Mouse (Mus musculus) liver, embryonic 16.5 days (tissue): ENCODE results near the gene Lhx6. TPM values are rescaled to one million over a fixed set of nuclear protein-coding genes. Genes with fewer than 3 reads are reported as not detected.

ENCODE experiments used
- ATAC-seq: fragments of 200-750 bp; cut with Nextera tagmentation; 2 replicates; pipeline ENCODE4 v1.8.0; 2017; ENCODE audit warnings: low read depth, mild to moderate bottlenecking, moderate number of reproducible peaks, moderate library complexity
- H3K27ac ChIP-seq: fragments of 300-500 bp; sonication (generic); 2 replicates; pipeline ENCODE4 v1.5.1; 2014; ENCODE audit warnings: mild to moderate bottlenecking, low read length
- H3K27me3 ChIP-seq: fragments of 300-500 bp; sonication (generic); 2 replicates; pipeline ENCODE4 v1.6.1; 2014; ENCODE audit warnings: low read depth, low read length, mixed read lengths; ENCODE audit not compliant: control insufficient read depth, insufficient read depth
- H3K36me3 ChIP-seq: fragments of 300-500 bp; sonication (generic); 2 replicates; pipeline ENCODE4 v1.6.1; 2014; ENCODE audit warnings: mild to moderate bottlenecking; ENCODE audit not compliant: control insufficient read depth, insufficient read depth
- H3K4me1 ChIP-seq: fragments of 300-500 bp; sonication (generic); 2 replicates; pipeline ENCODE4 v1.6.1; 2014; ENCODE audit warnings: low read depth, low read length, mixed read lengths; ENCODE audit not compliant: control insufficient read depth
- H3K4me2 ChIP-seq: fragments of 300-500 bp; sonication (generic); 2 replicates; pipeline ENCODE4 v1.6.1; 2014; ENCODE audit warnings: low read depth, low read length, mixed read lengths
- H3K4me3 ChIP-seq: fragments of 300-500 bp; sonication (generic); 2 replicates; pipeline ENCODE4 v1.5.1; 2014; ENCODE audit warnings: low read depth, mild to moderate bottlenecking, low read length
- H3K9ac ChIP-seq: fragments of 300-500 bp; sonication (generic); 2 replicates; pipeline ENCODE4 v1.6.1; 2014; ENCODE audit warnings: low read depth, low read length
- H3K9me3 ChIP-seq: fragments of 300-500 bp; sonication (generic); replicated peaks from 2 replicates; pipeline ENCODE4 v1.6.1; 2016; ENCODE audit warnings: low read length; ENCODE audit not compliant: control insufficient read depth
- whole genome bisulfite sequencing: fragments of 180-500 bp; shearing (Covaris S2); extraction: QIAGEN DNeasy Blood & Tissue Kit; methylation state at CpG from one replicate; pipeline ENCODE4 v1.1.7; 2014; ENCODE audit not compliant: insufficient replicate concordance; 5-methylcytosine and 5-hydroxymethylcytosine counted together
- polyA plus RNA-seq: library from polyadenylated mRNA; unstranded; fragments of >200 nt; fragmentation: Nextera tagmentation; extraction: Ambion mirVana; gene quantifications from 2 replicates; pipeline ENCODE4 v1.2.1, GENCODE M21; 2015

Gene Lhx6
- polyA plus RNA-seq, 1 experiment from 2014 or later = 0.53 TPM

GRCm38 (mm10) chr2:36082802-36083580, 22.2 kb downstream of the Lhx6 start:
- Histone ChIP-seq H3K4me2 (no peak overlapping the region), H3K9me3 (no peaks in the 10 kb centered on the region), H3K4me1 (no peaks in the 10 kb centered on the region; the same call in 1 of the 2 replicates), H3K4me3 (no peak overlapping the region), H3K27ac (no peak overlapping the region; the same call in 1 of the 2 replicates), H3K36me3 (no peaks in the 10 kb centered on the region), H3K9ac (no peak overlapping the region), H3K27me3 (peaks cover 11% of the 10 kb centered on the region)
- ATAC-seq = no peak
- WGBS = 54% methylated on average over 9 of the region's 9 CpGs

DNA sequence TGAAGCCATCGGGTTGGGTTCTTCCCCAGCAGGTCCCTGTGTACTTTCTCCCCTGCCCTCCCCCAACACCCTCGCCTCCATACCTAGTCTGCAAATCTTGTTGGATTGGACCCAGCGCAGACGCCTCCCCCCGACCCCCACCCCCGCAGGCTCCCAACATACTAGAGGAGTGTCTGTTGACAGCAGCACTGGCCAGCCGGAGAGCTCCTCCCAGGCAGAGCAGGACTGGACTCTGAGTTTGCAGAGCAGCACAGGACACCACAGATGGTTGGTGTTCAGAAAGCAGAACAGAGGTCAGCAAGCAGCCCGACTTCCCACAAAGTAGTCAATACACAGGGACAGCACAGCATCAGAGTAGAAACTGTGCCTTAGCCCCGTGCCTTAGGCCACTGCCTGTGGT, 23.8 kb downstream of the Lhx6 start:
- 0 out of 2 replicates have a peak overlapping the region, but pooled peaks have one; percentile 8 for H3K4me2 ChIP-seq
- ATAC-seq = peak; percentile 95

GRCm38 (mm10) chr2:36077160-36077761, 27.9 kb downstream of the Lhx6 start:
- Histone ChIP-seq H3K4me2 (no peak overlapping the region), H3K27me3 (no peaks in the 10 kb centered on the region), H3K4me3 (no peak overlapping the region), H3K27ac (no peak overlapping the region), H3K9ac (no peak overlapping the region), H3K4me1 (no peaks in the 10 kb centered on the region; the same call in 1 of the 2 replicates), H3K9me3 (no peaks in the 10 kb centered on the region), H3K36me3 (no peaks in the 10 kb centered on the region)
- no peak for ATAC-seq
- 22% methylated on average over 11 of the region's 11 CpGs for WGBS

More for the DNA sequence above, 23.8 kb downstream of the Lhx6 start:
- H3K36me3 ChIP-seq = no peaks in the 10 kb centered on the region
- 19% methylated on average over 9 of the region's 9 CpGs for WGBS
- H3K4me1 ChIP-seq = no peaks in the 10 kb centered on the region; the same call in 1 of the 2 replicates
- H3K27ac ChIP-seq = peak overlapping the region; percentile 55
- peaks cover 3% of the 10 kb centered on the region; the same call in 1 of the 2 replicates for H3K27me3 ChIP-seq
- H3K9ac ChIP-seq = no peak overlapping the region
- no peaks in the 10 kb centered on the region for H3K9me3 ChIP-seq
- H3K4me3 ChIP-seq = no peak overlapping the region

DNA sequence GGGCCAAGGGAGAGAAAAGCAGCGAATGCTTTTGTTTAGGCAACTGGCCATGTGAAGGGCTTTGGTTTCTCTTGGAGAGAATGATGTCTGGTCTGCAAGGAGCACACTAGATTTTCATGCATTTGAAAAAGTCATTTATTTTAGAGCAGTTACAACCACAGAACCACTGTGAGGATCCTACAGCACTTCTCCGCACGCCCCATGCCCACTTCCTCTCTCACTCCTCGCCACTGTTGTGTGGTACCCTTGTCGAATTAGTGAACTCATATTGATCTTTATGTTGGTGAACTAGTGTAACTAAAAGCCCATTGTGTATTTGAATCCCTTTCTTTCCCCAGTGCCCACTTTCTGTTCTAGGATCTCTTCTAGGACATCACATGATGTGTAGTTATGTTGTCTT, 30.0 kb downstream of the Lhx6 start:
- Histone ChIP-seq H3K9ac (no peak overlapping the region), H3K27ac (no peak overlapping the region), H3K27me3 (no peaks in the 10 kb centered on the region), H3K4me3 (no peak overlapping the region), H3K4me1 (peaks cover 3% of the 10 kb centered on the region; the same call in 1 of the 2 replicates), H3K9me3 (no peaks in the 10 kb centered on the region), H3K4me2 (no peak overlapping the region), H3K36me3 (no peaks in the 10 kb centered on the region)
- no peak for ATAC-seq
- 44% methylated on average over 5 of the region's 5 CpGs for WGBS

GRCm38 (mm10) chr2:36073781-36074180, 31.4 kb downstream of the Lhx6 start:
- Histone ChIP-seq H3K9ac (no peak overlapping the region), H3K27ac (no peak overlapping the region), H3K4me2 (no peak overlapping the region), H3K27me3 (no peaks in the 10 kb centered on the region), H3K4me1 (peaks cover 3% of the 10 kb centered on the region; the same call in 1 of the 2 replicates), H3K36me3 (no peaks in the 10 kb centered on the region), H3K9me3 (no peaks in the 10 kb centered on the region), H3K4me3 (no peak overlapping the region)
- WGBS = 41% methylated on average over 3 of the region's 3 CpGs
- ATAC-seq = no peak

DNA sequence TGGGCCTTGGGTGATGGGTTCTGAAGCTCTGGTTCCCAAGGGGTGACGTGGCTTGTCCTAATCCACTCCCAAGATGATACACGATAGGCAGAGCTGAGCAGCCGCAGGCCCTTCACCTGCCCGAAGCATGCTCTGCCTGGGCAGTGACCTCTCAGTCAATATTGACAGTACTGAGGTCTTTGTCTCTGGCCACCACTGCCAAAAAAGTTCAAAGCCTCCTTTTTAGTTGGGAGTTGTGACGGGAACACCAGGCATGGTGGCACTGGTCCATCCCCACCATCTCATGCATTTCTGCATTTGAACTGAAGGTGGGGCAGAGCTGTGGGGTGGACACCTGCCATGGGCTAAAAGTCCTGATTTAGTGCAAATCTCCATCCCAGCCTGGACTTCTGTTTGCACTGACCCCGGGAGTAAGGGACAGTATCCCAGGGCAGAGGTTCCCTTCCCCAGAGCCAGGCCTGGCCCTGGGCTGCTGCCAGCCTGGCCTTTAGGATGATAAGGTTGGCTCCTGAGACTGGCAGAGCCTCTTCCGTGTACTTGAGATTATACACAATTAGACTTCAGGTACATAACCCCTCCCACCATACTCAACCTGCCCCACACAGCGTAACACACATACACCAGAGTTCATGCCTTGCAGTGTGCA, 33.4 kb downstream of the Lhx6 start:
- H3K27ac ChIP-seq = 0 out of 2 replicates have a peak overlapping the region, but pooled peaks have one; percentile 19
- ATAC-seq = peak; percentile 91

DNA sequence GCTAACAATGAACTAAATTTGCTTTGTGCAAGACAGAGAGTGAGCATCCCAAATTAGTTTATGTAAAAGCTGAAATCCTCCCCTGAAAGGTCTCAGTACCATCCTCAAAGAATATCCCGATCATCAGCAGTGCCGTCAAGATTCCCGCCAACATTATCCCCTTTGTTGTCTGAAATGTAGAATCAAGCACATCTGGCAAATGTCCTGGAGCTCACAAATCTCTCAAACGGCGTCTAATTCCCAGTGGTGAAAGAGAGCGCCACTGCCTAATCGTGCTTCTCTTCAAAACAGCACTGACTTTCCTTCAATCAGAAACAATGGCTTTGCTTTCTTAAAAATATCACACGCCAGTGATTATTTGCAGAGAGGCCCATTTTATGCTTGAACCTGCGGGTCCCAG, 38.1 kb downstream of the Lhx6 start:
- Histone ChIP-seq H3K9me3 (no peaks in the 10 kb centered on the region), H3K27me3 (no peaks in the 10 kb centered on the region), H3K4me1 (peaks cover 3% of the 10 kb centered on the region; the same call in 1 of the 2 replicates), H3K27ac (no peak overlapping the region), H3K9ac (no peak overlapping the region), H3K4me3 (no peak overlapping the region), H3K4me2 (no peak overlapping the region), H3K36me3 (no peaks in the 10 kb centered on the region)
- ATAC-seq = no peak
- WGBS = 67% methylated on average over 9 of the region's 9 CpGs

More for the DNA sequence above, 33.4 kb downstream of the Lhx6 start:
- Histone ChIP-seq H3K9ac (no peak overlapping the region), H3K4me3 (no peak overlapping the region), H3K9me3 (no peaks in the 10 kb centered on the region), H3K27me3 (no peaks in the 10 kb centered on the region), H3K4me2 (no peak overlapping the region), H3K4me1 (peaks cover 3% of the 10 kb centered on the region; the same call in 1 of the 2 replicates), H3K36me3 (no peaks in the 10 kb centered on the region)
- WGBS = 51% methylated on average over 8 of the region's 8 CpGs

- no peak overlapping the region for H3K4me2 ChIP-seq
- no peak overlapping the region for H3K27ac ChIP-seq
- H3K9ac ChIP-seq = no peak overlapping the region
- 59% methylated on average over 5 of the region's 5 CpGs for WGBS
- ATAC-seq = no peak
- no peaks in the 10 kb centered on the region for H3K27me3 ChIP-seq
- no peak overlapping the region for H3K4me3 ChIP-seq
- H3K4me1 ChIP-seq = no peaks in the 10 kb centered on the region
- H3K36me3 ChIP-seq = no peaks in the 10 kb centered on the region
- no peaks in the 10 kb centered on the region for H3K9me3 ChIP-seq
Measured at GRCm38 (mm10) chr2:36061409-36061808, 43.8 kb downstream of the Lhx6 start.
